Mouse (Mus musculus): ENCODE results near the gene Cd200r3. TPM values are rescaled to one million over a fixed set of nuclear protein-coding genes. Genes with fewer than 3 reads are reported as not detected.

Cd200r3 gene
- polyA plus RNA-seq, 1 experiment: 0.05 TPM

- no peak overlapping the region for H3ac ChIP-seq (ENCODE audit: control insufficient read depth, insufficient read length, low read depth)
- H3K36me3 ChIP-seq (ENCODE audit: control insufficient read depth, insufficient read depth): no peaks in the 10 kb centered on the region
- H3K4me3 ChIP-seq (ENCODE audit: insufficient read depth, poor library complexity, severe bottlenecking): no peak overlapping the region
- TF ChIP-seq CTCF (IDR thresholded peaks at IDR 0.05; ENCODE audit: control insufficient read depth, insufficient read depth, insufficient read length): no peak
- no peak for TF ChIP-seq MAX (IDR thresholded peaks at IDR 0.05)
- no peak for TF ChIP-seq MYOG (IDR thresholded peaks at IDR 0.05; ENCODE audit: control insufficient read depth, extremely low read depth, insufficient read length)
- TF ChIP-seq FOSL1 (IDR thresholded peaks at IDR 0.05; ENCODE audit: insufficient read depth, low read length, poor library complexity, severe bottlenecking): no peak
- TF ChIP-seq MYOD1 (IDR thresholded peaks at IDR 0.05; ENCODE audit: control insufficient read depth, insufficient read length, low read depth): no peak
- TF ChIP-seq CEBPB (IDR thresholded peaks at IDR 0.05; ENCODE audit: low read depth): no peak
- no peak for TF ChIP-seq USF1 (IDR thresholded peaks at IDR 0.05; ENCODE audit: low read depth)
- H3K27me3 ChIP-seq (ENCODE audit: control insufficient read depth, insufficient read depth, insufficient read length): no peaks in the 10 kb centered on the region
- H3K79me2 ChIP-seq (ENCODE audit: control insufficient read depth, insufficient read depth): no peaks in the 10 kb centered on the region
- H3K79me3 ChIP-seq (ENCODE audit: low read depth): no peaks in the 10 kb centered on the region
Measured at GRCm38 (mm10) chr16:44999537-44999936, 56.1 kb downstream of the Cd200r3 start.

GRCm38 (mm10) chr16:45004443-45004842 lies 61.0 kb downstream of the Cd200r3 start:
- no peak overlapping the region for H3K4me3 ChIP-seq (ENCODE audit: insufficient read depth, poor library complexity, severe bottlenecking)
- no peaks in the 10 kb centered on the region for H3K27me3 ChIP-seq (ENCODE audit: control insufficient read depth, insufficient read depth, insufficient read length)
- H3K79me3 ChIP-seq (ENCODE audit: low read depth): no peaks in the 10 kb centered on the region
- H3K36me3 ChIP-seq (ENCODE audit: control insufficient read depth, insufficient read depth): no peaks in the 10 kb centered on the region
- H3K79me2 ChIP-seq (ENCODE audit: control insufficient read depth, insufficient read depth): no peaks in the 10 kb centered on the region
- H3ac ChIP-seq (ENCODE audit: control insufficient read depth, insufficient read length, low read depth): no peak overlapping the region
- TF ChIP-seq MAX (IDR thresholded peaks at IDR 0.05) (no peak), CTCF (IDR thresholded peaks at IDR 0.05; ENCODE audit: control insufficient read depth, insufficient read depth, insufficient read length) (no peak), FOSL1 (IDR thresholded peaks at IDR 0.05; ENCODE audit: insufficient read depth, low read length, poor library complexity, severe bottlenecking) (no peak), USF1 (IDR thresholded peaks at IDR 0.05; ENCODE audit: low read depth) (no peak), MYOD1 (IDR thresholded peaks at IDR 0.05; ENCODE audit: control insufficient read depth, insufficient read length, low read depth) (no peak), MYOG (IDR thresholded peaks at IDR 0.05; ENCODE audit: control insufficient read depth, extremely low read depth, insufficient read length) (no peak), CEBPB (IDR thresholded peaks at IDR 0.05; ENCODE audit: low read depth) (no peak)

- H3K27me3 ChIP-seq (ENCODE audit: control insufficient read depth, insufficient read depth, insufficient read length): no peaks in the 10 kb centered on the region
- H3K36me3 ChIP-seq (ENCODE audit: control insufficient read depth, insufficient read depth): no peaks in the 10 kb centered on the region
- H3K4me3 ChIP-seq (ENCODE audit: insufficient read depth, poor library complexity, severe bottlenecking): no peak overlapping the region
- TF ChIP-seq CEBPB (IDR thresholded peaks at IDR 0.05; ENCODE audit: low read depth) (no peak), MYOG (IDR thresholded peaks at IDR 0.05; ENCODE audit: control insufficient read depth, extremely low read depth, insufficient read length) (no peak), USF1 (IDR thresholded peaks at IDR 0.05; ENCODE audit: low read depth) (no peak), FOSL1 (IDR thresholded peaks at IDR 0.05; ENCODE audit: insufficient read depth, low read length, poor library complexity, severe bottlenecking) (no peak), CTCF (IDR thresholded peaks at IDR 0.05; ENCODE audit: control insufficient read depth, insufficient read depth, insufficient read length) (no peak), MYOD1 (IDR thresholded peaks at IDR 0.05; ENCODE audit: control insufficient read depth, insufficient read length, low read depth) (no peak), MAX (IDR thresholded peaks at IDR 0.05) (no peak)
- H3ac ChIP-seq (ENCODE audit: control insufficient read depth, insufficient read length, low read depth): no peak overlapping the region
- no peaks in the 10 kb centered on the region for H3K79me3 ChIP-seq (ENCODE audit: low read depth)
- no peaks in the 10 kb centered on the region for H3K79me2 ChIP-seq (ENCODE audit: control insufficient read depth, insufficient read depth)
Measured at GRCm38 (mm10) chr16:45005280-45005679, 61.8 kb downstream of the Cd200r3 start.

- Histone ChIP-seq H3K27me3 (ENCODE audit: control insufficient read depth, insufficient read depth, insufficient read length) (no peaks in the 10 kb centered on the region), H3K4me3 (ENCODE audit: insufficient read depth, poor library complexity, severe bottlenecking) (no peak overlapping the region)
- TF ChIP-seq MAX (IDR thresholded peaks at IDR 0.05) (no peak), CEBPB (IDR thresholded peaks at IDR 0.05; ENCODE audit: low read depth) (no peak), CTCF (IDR thresholded peaks at IDR 0.05; ENCODE audit: control insufficient read depth, insufficient read depth, insufficient read length) (no peak), USF1 (IDR thresholded peaks at IDR 0.05; ENCODE audit: low read depth) (no peak), MYOG (IDR thresholded peaks at IDR 0.05; ENCODE audit: control insufficient read depth, extremely low read depth, insufficient read length) (no peak), MYOD1 (IDR thresholded peaks at IDR 0.05; ENCODE audit: control insufficient read depth, insufficient read length, low read depth) (no peak), FOSL1 (IDR thresholded peaks at IDR 0.05; ENCODE audit: insufficient read depth, low read length, poor library complexity, severe bottlenecking) (no peak)
Measured at GRCm38 (mm10) chr16:45006971-45007370, 63.5 kb downstream of the Cd200r3 start.

GRCm38 (mm10) chr16:45007807-45008206 lies 64.3 kb downstream of the Cd200r3 start:
- Histone ChIP-seq H3K27me3 (ENCODE audit: control insufficient read depth, insufficient read depth, insufficient read length) (no peaks in the 10 kb centered on the region), H3K4me3 (ENCODE audit: insufficient read depth, poor library complexity, severe bottlenecking) (no peak overlapping the region), H3K79me2 (ENCODE audit: control insufficient read depth, insufficient read depth) (no peaks in the 10 kb centered on the region), H3K36me3 (ENCODE audit: control insufficient read depth, insufficient read depth) (no peaks in the 10 kb centered on the region), H3ac (ENCODE audit: control insufficient read depth, insufficient read length, low read depth) (no peak overlapping the region), H3K79me3 (ENCODE audit: low read depth) (no peaks in the 10 kb centered on the region)
- TF ChIP-seq USF1 (IDR thresholded peaks at IDR 0.05; ENCODE audit: low read depth): no peak
- TF ChIP-seq MYOD1 (IDR thresholded peaks at IDR 0.05; ENCODE audit: control insufficient read depth, insufficient read length, low read depth): no peak
- TF ChIP-seq FOSL1 (IDR thresholded peaks at IDR 0.05; ENCODE audit: insufficient read depth, low read length, poor library complexity, severe bottlenecking): no peak
- no peak for TF ChIP-seq MYOG (IDR thresholded peaks at IDR 0.05; ENCODE audit: control insufficient read depth, extremely low read depth, insufficient read length)
- TF ChIP-seq CTCF (IDR thresholded peaks at IDR 0.05; ENCODE audit: control insufficient read depth, insufficient read depth, insufficient read length): no peak
- TF ChIP-seq MAX (IDR thresholded peaks at IDR 0.05): no peak

More at GRCm38 (mm10) chr16:45006971-45007370, 63.5 kb downstream of the Cd200r3 start:
- no peaks in the 10 kb centered on the region for H3K79me2 ChIP-seq (ENCODE audit: control insufficient read depth, insufficient read depth)
- no peaks in the 10 kb centered on the region for H3K36me3 ChIP-seq (ENCODE audit: control insufficient read depth, insufficient read depth)
- no peaks in the 10 kb centered on the region for H3K79me3 ChIP-seq (ENCODE audit: low read depth)
- no peak overlapping the region for H3ac ChIP-seq (ENCODE audit: control insufficient read depth, insufficient read length, low read depth)

- Histone ChIP-seq H3K27me3 (ENCODE audit: control insufficient read depth, insufficient read depth, insufficient read length) (no peaks in the 10 kb centered on the region), H3ac (ENCODE audit: control insufficient read depth, insufficient read length, low read depth) (no peak overlapping the region), H3K36me3 (ENCODE audit: control insufficient read depth, insufficient read depth) (no peaks in the 10 kb centered on the region), H3K79me2 (ENCODE audit: control insufficient read depth, insufficient read depth) (no peaks in the 10 kb centered on the region), H3K4me3 (ENCODE audit: insufficient read depth, poor library complexity, severe bottlenecking) (no peak overlapping the region), H3K79me3 (ENCODE audit: low read depth) (no peaks in the 10 kb centered on the region)
- TF ChIP-seq MAX (IDR thresholded peaks at IDR 0.05): no peak
- TF ChIP-seq USF1 (IDR thresholded peaks at IDR 0.05; ENCODE audit: low read depth): no peak
- no peak for TF ChIP-seq FOSL1 (IDR thresholded peaks at IDR 0.05; ENCODE audit: insufficient read depth, low read length, poor library complexity, severe bottlenecking)
- no peak for TF ChIP-seq MYOG (IDR thresholded peaks at IDR 0.05; ENCODE audit: control insufficient read depth, extremely low read depth, insufficient read length)
Measured at GRCm38 (mm10) chr16:45009634-45010033, 66.2 kb downstream of the Cd200r3 start.

Data from C2C12 (cell line).